Mouse (Mus musculus): ENCODE measurements around the gene Hic2. TPM values are rescaled to one million over a fixed set of nuclear protein-coding genes. Genes with fewer than 3 reads are reported as not detected.
A peak's percentile ranks its signal among the peaks of the same experiment; 100 is the strongest.

Hic2 gene
- polyA plus RNA-seq (2012; ENCODE audit: insufficient read depth, insufficient read length, missing spikeins), result 0.54 and 0.71 TPM in 2 replicates

GRCm38 (mm10) chr16:17232794-17233701 lies at the start of gene Hic2:
Gene Hic2 (plus strand): TSS chr16:17233572.
- H3K4me1 ChIP-seq (ENCODE audit: control insufficient read depth, insufficient read depth, insufficient read length, low read length), result peaks cover 18% of the 10 kb centered on the region
- peak within 1 kb of the TSS; percentile 48 for H3K27ac ChIP-seq (replicated peaks; ENCODE audit: low read depth, low read length)
- H3K4me3 ChIP-seq (ENCODE audit: insufficient read depth, low read depth, low read length), result peak within 1 kb of the TSS; percentile 65

GRCm38 (mm10) chr16:17185475-17185874 lies 47.9 kb upstream of the Hic2 start:
- Histone ChIP-seq H3K27ac (replicated peaks; ENCODE audit: low read depth, low read length) (no peak overlapping the region), H3K4me3 (ENCODE audit: insufficient read depth, low read depth, low read length) (no peak overlapping the region), H3K4me1 (ENCODE audit: control insufficient read depth, insufficient read depth, insufficient read length, low read length) (peaks cover 5% of the 10 kb centered on the region)

DNA sequence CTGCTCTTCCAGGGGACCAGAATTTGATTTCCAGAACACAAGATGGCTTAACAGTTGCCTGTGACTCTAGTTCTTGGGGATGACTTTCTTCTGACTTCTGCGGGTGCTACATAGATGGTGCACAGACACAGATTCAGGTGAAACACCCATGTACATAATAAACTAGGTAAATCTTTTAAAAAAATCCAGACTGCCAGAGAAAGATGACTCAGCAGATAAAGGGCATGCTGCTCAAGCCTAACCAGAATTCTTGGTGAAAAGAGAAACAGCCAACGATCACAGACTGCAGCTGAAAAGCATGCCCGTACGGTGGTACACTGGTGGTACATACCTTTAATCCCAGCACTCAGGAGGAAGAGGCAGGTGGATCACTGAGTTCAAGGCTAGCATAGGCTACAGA lies 39.5 kb upstream of the Hic2 start:
- H3K27ac ChIP-seq (replicated peaks; ENCODE audit: low read depth, low read length), result no peak overlapping the region
- H3K4me1 ChIP-seq (ENCODE audit: control insufficient read depth, insufficient read depth, insufficient read length, low read length), result peaks cover 2% of the 10 kb centered on the region; the same call in 1 of the 2 replicates
- H3K4me3 ChIP-seq (ENCODE audit: insufficient read depth, low read depth, low read length), result no peak overlapping the region

- H3K4me3 ChIP-seq (ENCODE audit: insufficient read depth, low read depth, low read length), result peak overlapping the region; percentile 87
- peak overlapping the region; percentile 39 for H3K27ac ChIP-seq (replicated peaks; ENCODE audit: low read depth, low read length)
- peaks cover 10% of the 10 kb centered on the region; the same call in 1 of the 2 replicates for H3K4me1 ChIP-seq (ENCODE audit: control insufficient read depth, insufficient read depth, insufficient read length, low read length)
These were observed 33.0 kb upstream of the Hic2 start for GRCm38 (mm10) chr16:17200121-17200952.

- H3K4me1 ChIP-seq (ENCODE audit: control insufficient read depth, insufficient read depth, insufficient read length, low read length), result peaks cover 10% of the 10 kb centered on the region; the same call in 1 of the 2 replicates
- H3K4me3 ChIP-seq (ENCODE audit: insufficient read depth, low read depth, low read length), result peak overlapping the region; percentile 87
- H3K27ac ChIP-seq (replicated peaks; ENCODE audit: low read depth, low read length), result peak overlapping the region; percentile 39
These were observed 32.2 kb upstream of the Hic2 start for GRCm38 (mm10) chr16:17200953-17201707.

DNA sequence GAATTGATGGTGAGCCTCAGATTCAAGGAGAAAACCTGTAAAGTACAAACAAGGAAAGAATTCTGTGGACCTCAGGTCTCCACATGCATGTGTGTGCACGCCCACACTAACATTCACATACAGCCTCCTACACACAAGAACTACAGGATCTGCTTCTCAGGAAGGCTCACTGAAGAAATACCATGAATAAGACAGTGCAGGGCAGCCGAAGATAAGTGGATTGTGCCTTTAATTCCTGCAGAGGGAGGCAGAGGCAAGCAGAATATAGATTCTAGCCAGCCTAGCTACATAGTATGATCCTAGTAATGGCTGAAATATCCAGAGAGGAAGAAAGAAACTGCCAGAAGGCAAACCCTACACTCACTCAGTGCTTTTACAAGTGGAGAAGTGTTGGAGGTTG lies 31.4 kb upstream of the Hic2 start:
- no peak overlapping the region for H3K4me3 ChIP-seq (ENCODE audit: insufficient read depth, low read depth, low read length)
- H3K27ac ChIP-seq (replicated peaks; ENCODE audit: low read depth, low read length), result no peak overlapping the region
- peaks cover 8% of the 10 kb centered on the region; the same call in 1 of the 2 replicates for H3K4me1 ChIP-seq (ENCODE audit: control insufficient read depth, insufficient read depth, insufficient read length, low read length)

DNA sequence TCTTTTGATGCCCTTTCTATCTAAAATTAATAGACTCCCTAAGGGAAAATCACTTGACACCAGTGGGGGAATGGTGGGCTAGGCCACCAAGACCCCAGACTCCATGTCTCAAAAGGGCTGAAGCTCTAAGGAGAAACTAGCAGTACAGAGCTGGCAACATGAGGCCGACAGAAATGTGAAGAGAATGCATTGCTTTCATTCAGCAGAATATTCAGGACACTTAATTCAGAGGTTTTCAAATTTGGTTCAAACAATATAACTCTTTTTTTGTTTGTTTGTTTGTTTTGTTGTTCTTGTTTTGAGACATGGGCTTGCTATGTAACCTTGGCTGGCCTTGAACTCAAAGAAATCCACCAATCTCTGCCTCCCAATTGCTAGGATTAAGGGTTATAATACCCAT lies 30.8 kb upstream of the Hic2 start, which contains the start of gene Ube2l3:
Gene Ube2l3, minus strand, starts transcription at position 101 of the 400 bp plus-strand sequence.
- H3K27ac ChIP-seq (replicated peaks; ENCODE audit: low read depth, low read length), result no peak within 1 kb of the TSS

GRCm38 (mm10) chr16:17204990-17205389 lies 28.4 kb upstream of the Hic2 start:
- H3K4me1 ChIP-seq (ENCODE audit: control insufficient read depth, insufficient read depth, insufficient read length, low read length), result peaks cover 4% of the 10 kb centered on the region
- no peak overlapping the region for H3K4me3 ChIP-seq (ENCODE audit: insufficient read depth, low read depth, low read length)
- no peak overlapping the region for H3K27ac ChIP-seq (replicated peaks; ENCODE audit: low read depth, low read length)

More for the DNA sequence above, 30.8 kb upstream of the Hic2 start, which contains the start of gene Ube2l3:
- peaks cover 8% of the 10 kb centered on the region; the same call in 1 of the 2 replicates for H3K4me1 ChIP-seq (ENCODE audit: control insufficient read depth, insufficient read depth, insufficient read length, low read length)
- peak within 1 kb of the TSS; percentile 87 for H3K4me3 ChIP-seq (ENCODE audit: insufficient read depth, low read depth, low read length)

GRCm38 (mm10) chr16:17208389-17209361 lies 24.7 kb upstream of the Hic2 start, which contains the start of gene Rimbp3:
Gene Rimbp3 (plus strand): TSS chr16:17208603.
- Histone ChIP-seq H3K27ac (replicated peaks; ENCODE audit: low read depth, low read length) (no peak within 1 kb of the TSS), H3K4me1 (ENCODE audit: control insufficient read depth, insufficient read depth, insufficient read length, low read length) (no peaks in the 10 kb centered on the region; the same call in 1 of the 2 replicates), H3K4me3 (ENCODE audit: insufficient read depth, low read depth, low read length) (peak within 1 kb of the TSS; percentile 65)

- Histone ChIP-seq H3K4me1 (ENCODE audit: control insufficient read depth, insufficient read depth, insufficient read length, low read length) (no peaks in the 10 kb centered on the region; the same call in 1 of the 2 replicates), H3K27ac (replicated peaks; ENCODE audit: low read depth, low read length) (no peak overlapping the region), H3K4me3 (ENCODE audit: insufficient read depth, low read depth, low read length) (peak overlapping the region; percentile 65)
These were observed 23.9 kb upstream of the Hic2 start for GRCm38 (mm10) chr16:17209404-17209960.

- no peaks in the 10 kb centered on the region; the same call in 1 of the 2 replicates for H3K4me1 ChIP-seq (ENCODE audit: control insufficient read depth, insufficient read depth, insufficient read length, low read length)
- no peak overlapping the region for H3K27ac ChIP-seq (replicated peaks; ENCODE audit: low read depth, low read length)
- peak overlapping the region; percentile 65 for H3K4me3 ChIP-seq (ENCODE audit: insufficient read depth, low read depth, low read length)
These were observed 23.2 kb upstream of the Hic2 start for GRCm38 (mm10) chr16:17209981-17210838.

GRCm38 (mm10) chr16:17216934-17217633 lies 16.3 kb upstream of the Hic2 start:
- Histone ChIP-seq H3K27ac (replicated peaks; ENCODE audit: low read depth, low read length) (no peak overlapping the region), H3K4me3 (ENCODE audit: insufficient read depth, low read depth, low read length) (no peak overlapping the region)

More at GRCm38 (mm10) chr16:17216934-17217633, 16.3 kb upstream of the Hic2 start:
- H3K4me1 ChIP-seq (ENCODE audit: control insufficient read depth, insufficient read depth, insufficient read length, low read length), result no peaks in the 10 kb centered on the region
